Mouse (Mus musculus) midbrain, embryonic 11.5 days (tissue): ENCODE measurements around the gene Bach2. TPM values are rescaled to one million over a fixed set of nuclear protein-coding genes. Genes with fewer than 3 reads are reported as not detected.

Experiments used
- ATAC-seq: fragments of 200-750 bp; cut with Nextera tagmentation; 2 replicates; pipeline ENCODE4 v1.8.0; 2017; ENCODE audit warnings: moderate TSS enrichment, moderate library complexity; ENCODE audit not compliant: low FRiP score
- DNase-seq: peaks from one replicate; pipeline ENCODE4 v3.0.0; 2015; ENCODE audit warnings: low spot score; ENCODE audit errors: missing footprints
- H3K27ac ChIP-seq: fragments of 300-500 bp; sonication (generic); 2 replicates; pipeline ENCODE4 v1.5.1; 2014; ENCODE audit warnings: low read depth, low read length
- H3K27me3 ChIP-seq: fragments of 300-500 bp; sonication (generic); 2 replicates; pipeline ENCODE4 v1.6.1; 2014; ENCODE audit warnings: mild to moderate bottlenecking, low read length, moderate library complexity, mixed read lengths; ENCODE audit not compliant: control insufficient read depth, insufficient read depth
- H3K36me3 ChIP-seq: fragments of 300-500 bp; sonication (generic); 2 replicates; pipeline ENCODE4 v1.6.1; 2014; ENCODE audit warnings: mild to moderate bottlenecking, low read length, moderate library complexity, mixed read lengths; ENCODE audit not compliant: control insufficient read depth, insufficient read depth
- H3K4me1 ChIP-seq: fragments of 300-500 bp; sonication (generic); 2 replicates; pipeline ENCODE4 v1.6.1; 2014; ENCODE audit warnings: low read length; ENCODE audit not compliant: control insufficient read depth, insufficient read depth
- H3K4me2 ChIP-seq: fragments of 300-500 bp; sonication (generic); 2 replicates; pipeline ENCODE4 v1.6.1; 2014; ENCODE audit warnings: mild to moderate bottlenecking, moderate library complexity
- H3K4me3 ChIP-seq: fragments of 300-500 bp; sonication (generic); 2 replicates; pipeline ENCODE4 v1.5.1; 2014; ENCODE audit warnings: low read depth, low read length
- H3K9ac ChIP-seq: fragments of 300-500 bp; sonication (generic); 2 replicates; pipeline ENCODE4 v1.6.1; 2014; ENCODE audit warnings: low read length
- H3K9me3 ChIP-seq: fragments of 300-500 bp; sonication (generic); 2 replicates; pipeline ENCODE4 v1.6.1; 2016; ENCODE audit warnings: low read length; ENCODE audit not compliant: control insufficient read depth
- WGBS: fragments of 180-500 bp; shearing (Covaris S2); extraction: QIAGEN DNeasy Blood & Tissue Kit; methylation state at CpG from one replicate; pipeline ENCODE4 v1.1.7; 2014; 5-methylcytosine and 5-hydroxymethylcytosine counted together
- polyA plus RNA-seq: library from polyadenylated mRNA; unstranded; fragments of >200 nt; fragmentation: Nextera tagmentation; extraction: Ambion mirVana; gene quantifications from 2 replicates; pipeline ENCODE4 v1.2.1, GENCODE M21; 2014

Gene Bach2
- polyA plus RNA-seq, 1 experiment from 2014 or later = 13.2 TPM

GRCm38 (mm10) chr4:32428738-32429137, 190.1 kb downstream of the Bach2 start:
- H3K9ac ChIP-seq = no peak overlapping the region
- H3K4me2 ChIP-seq = no peak overlapping the region
- no peak overlapping the region for H3K27ac ChIP-seq
- no peaks in the 10 kb centered on the region for H3K27me3 ChIP-seq
- H3K9me3 ChIP-seq = no peaks in the 10 kb centered on the region
- H3K36me3 ChIP-seq = no peaks in the 10 kb centered on the region
- peaks cover 31% of the 10 kb centered on the region for H3K4me1 ChIP-seq
- ATAC-seq (no peak), DNase-seq (no peak)
- 84% methylated on average over 9 of the region's 9 CpGs for WGBS
- H3K4me3 ChIP-seq = no peak overlapping the region

GRCm38 (mm10) chr4:32430136-32430535, 191.5 kb downstream of the Bach2 start:
- Histone ChIP-seq H3K27ac (no peak overlapping the region), H3K9me3 (no peaks in the 10 kb centered on the region), H3K27me3 (no peaks in the 10 kb centered on the region), H3K4me2 (no peak overlapping the region), H3K4me1 (peaks cover 31% of the 10 kb centered on the region), H3K4me3 (no peak overlapping the region), H3K9ac (no peak overlapping the region), H3K36me3 (no peaks in the 10 kb centered on the region)
- 88% methylated on average over 11 of the region's 11 CpGs for WGBS
- ATAC-seq = no peak
- no peak for DNase-seq

GRCm38 (mm10) chr4:32430981-32431380, 192.4 kb downstream of the Bach2 start:
- H3K4me1 ChIP-seq = peaks cover 31% of the 10 kb centered on the region
- no peak overlapping the region for H3K4me3 ChIP-seq
- H3K9ac ChIP-seq = no peak overlapping the region
- peak overlapping the region; percentile 8; the same call in 1 of the 2 replicates for H3K27ac ChIP-seq
- peak; percentile 77 for ATAC-seq
- H3K27me3 ChIP-seq = no peaks in the 10 kb centered on the region
- H3K36me3 ChIP-seq = no peaks in the 10 kb centered on the region
- 19% methylated on average over 7 of the region's 7 CpGs for WGBS
- no peak overlapping the region for H3K4me2 ChIP-seq
- H3K9me3 ChIP-seq = no peaks in the 10 kb centered on the region
- peak; percentile 90 for DNase-seq

GRCm38 (mm10) chr4:32432271-32432781, 193.7 kb downstream of the Bach2 start:
- DNase-seq (no peak), ATAC-seq (no peak)
- H3K27ac ChIP-seq = no peak overlapping the region
- no peak overlapping the region for H3K4me2 ChIP-seq
- no peaks in the 10 kb centered on the region for H3K9me3 ChIP-seq
- H3K27me3 ChIP-seq = no peaks in the 10 kb centered on the region
- H3K4me3 ChIP-seq = no peak overlapping the region
- no peak overlapping the region for H3K9ac ChIP-seq
- H3K4me1 ChIP-seq = peaks cover 31% of the 10 kb centered on the region
- H3K36me3 ChIP-seq = no peaks in the 10 kb centered on the region
- WGBS = 63% methylated on average over 10 of the region's 10 CpGs

- Histone ChIP-seq H3K4me1 (peaks cover 31% of the 10 kb centered on the region), H3K27ac (no peak overlapping the region), H3K9ac (no peak overlapping the region), H3K36me3 (no peaks in the 10 kb centered on the region), H3K4me2 (no peak overlapping the region), H3K4me3 (no peak overlapping the region), H3K27me3 (no peaks in the 10 kb centered on the region), H3K9me3 (no peaks in the 10 kb centered on the region)
- 25% methylated on average over 6 of the region's 6 CpGs for WGBS
- ATAC-seq (no peak), DNase-seq (no peak)
Measured at GRCm38 (mm10) chr4:32432945-32433344, 194.3 kb downstream of the Bach2 start.

GRCm38 (mm10) chr4:32434612-32435011, 196.0 kb downstream of the Bach2 start:
- H3K36me3 ChIP-seq = no peaks in the 10 kb centered on the region
- H3K9ac ChIP-seq = no peak overlapping the region
- ATAC-seq (no peak), DNase-seq (no peak)
- no peaks in the 10 kb centered on the region for H3K9me3 ChIP-seq
- H3K27me3 ChIP-seq = no peaks in the 10 kb centered on the region
- H3K4me3 ChIP-seq = no peak overlapping the region
- H3K27ac ChIP-seq = no peak overlapping the region
- H3K4me2 ChIP-seq = no peak overlapping the region
- peaks cover 31% of the 10 kb centered on the region for H3K4me1 ChIP-seq
- 81% methylated on average over 1 of the region's 1 CpGs for WGBS

GRCm38 (mm10) chr4:32439974-32440739, 201.6 kb downstream of the Bach2 start:
- ATAC-seq = no peak
- H3K9me3 ChIP-seq = no peaks in the 10 kb centered on the region

GRCm38 (mm10) chr4:32440740-32441072, 202.1 kb downstream of the Bach2 start:
- H3K27me3 ChIP-seq = no peaks in the 10 kb centered on the region
- H3K9ac ChIP-seq = no peak overlapping the region
- H3K4me3 ChIP-seq = no peak overlapping the region
- ATAC-seq (no peak), DNase-seq (peak; percentile 70)
- no peaks in the 10 kb centered on the region for H3K9me3 ChIP-seq
- H3K27ac ChIP-seq = no peak overlapping the region
- no peaks in the 10 kb centered on the region for H3K4me1 ChIP-seq
- H3K36me3 ChIP-seq = no peaks in the 10 kb centered on the region
- no peak overlapping the region for H3K4me2 ChIP-seq
- 86% methylated on average over 6 of the region's 6 CpGs for WGBS

More at GRCm38 (mm10) chr4:32439974-32440739, 201.6 kb downstream of the Bach2 start:
- no peaks in the 10 kb centered on the region for H3K36me3 ChIP-seq
- H3K4me1 ChIP-seq = no peaks in the 10 kb centered on the region
- no peak overlapping the region for H3K27ac ChIP-seq
- H3K4me3 ChIP-seq = no peak overlapping the region
- peak; percentile 26 for DNase-seq
- 93% methylated on average over 11 of the region's 11 CpGs for WGBS
- H3K9ac ChIP-seq = no peak overlapping the region
- H3K4me2 ChIP-seq = no peak overlapping the region
- H3K27me3 ChIP-seq = no peaks in the 10 kb centered on the region

- no peak for ATAC-seq
- Histone ChIP-seq H3K4me3 (no peak overlapping the region), H3K4me1 (no peaks in the 10 kb centered on the region), H3K27ac (no peak overlapping the region), H3K9ac (no peak overlapping the region), H3K9me3 (no peaks in the 10 kb centered on the region), H3K27me3 (no peaks in the 10 kb centered on the region), H3K36me3 (no peaks in the 10 kb centered on the region), H3K4me2 (no peak overlapping the region)
- DNase-seq = peak; percentile 12
- 93% methylated on average over 1 of the region's 1 CpGs for WGBS
Measured at GRCm38 (mm10) chr4:32444671-32445196, 206.1 kb downstream of the Bach2 start.
